Mouse (Mus musculus) T-cell, adult 2 months (primary cell): ENCODE results near the gene Tmem8b.

Experiments used
- DNase-seq: peaks from one replicate; pipeline ENCODE4 v3.0.0; 2022; ENCODE audit warnings: low spot score

Gene Tmem8b

DNA sequence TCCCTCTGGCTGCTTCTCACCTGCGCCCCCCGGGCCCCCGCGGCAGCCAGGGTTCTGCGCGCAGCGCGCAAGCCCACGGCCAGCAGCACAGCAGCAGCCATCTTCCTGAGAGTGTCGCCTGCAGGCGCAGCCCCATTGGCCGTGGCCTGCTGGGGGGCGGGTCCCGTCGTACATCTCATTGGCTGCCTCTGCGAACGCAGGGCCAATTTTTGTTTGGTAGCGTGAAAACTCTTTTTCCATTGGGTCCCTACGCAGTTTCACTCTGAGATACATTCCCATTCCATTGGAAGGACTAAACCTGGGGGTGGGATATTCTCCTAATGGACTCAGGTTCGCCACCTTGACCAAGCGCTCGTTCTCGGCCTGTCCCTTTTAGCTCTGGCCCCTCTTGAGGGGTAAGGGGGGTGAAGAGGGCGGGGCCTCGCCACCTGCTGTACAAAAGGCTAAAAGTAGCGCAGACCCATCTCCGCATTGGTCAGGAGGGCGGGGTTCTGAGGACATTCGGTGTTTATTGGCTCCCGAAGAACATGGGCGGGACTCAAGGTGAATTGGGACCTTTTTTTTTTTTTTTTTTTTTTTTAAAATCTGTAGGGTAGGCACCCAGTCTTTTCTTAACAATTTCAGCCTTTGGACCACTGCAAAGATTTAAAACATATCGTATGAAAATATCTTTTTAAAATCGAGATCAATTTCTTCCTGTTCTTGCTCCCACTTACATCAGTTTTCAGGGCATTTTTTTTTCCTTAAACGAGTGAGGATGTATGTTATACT is 12.2 kb upstream of the Tmem8b start, which contains the start of gene Hint2:
TSS of gene Hint2 (minus strand) at position 128 of the 771 bp plus-strand sequence.
- DNase-seq: peak; percentile 94

DNA sequence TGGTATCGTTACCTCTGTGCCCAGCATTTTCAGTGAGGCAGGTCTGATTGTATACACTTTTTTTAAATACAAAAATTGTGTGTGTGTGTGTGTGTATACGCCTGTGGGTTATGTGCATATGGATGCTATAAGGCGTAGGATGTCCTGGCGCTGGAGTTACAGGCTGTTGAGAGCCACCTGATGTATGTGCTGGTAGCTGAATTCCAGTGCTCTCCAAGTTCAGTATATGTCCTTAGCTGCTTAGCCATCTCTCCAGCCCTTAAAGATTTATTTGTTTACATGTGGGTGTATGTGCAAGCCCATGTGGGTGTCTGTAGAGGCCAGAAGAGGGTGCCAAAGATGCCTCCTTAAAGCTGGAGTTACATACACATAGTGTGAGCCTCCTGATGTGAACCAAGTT is 11.6 kb upstream of the Tmem8b start:
- DNase-seq: no peak

GRCm38 (mm10) chr4:43666412-43666811 is 2.4 kb upstream of the Tmem8b start:
- DNase-seq: no peak

GRCm38 (mm10) chr4:43669428-43669794 is 640 bp downstream of the Tmem8b start:
- DNase-seq: peak; percentile 8

GRCm38 (mm10) chr4:43672070-43672469 is 3.3 kb downstream of the Tmem8b start:
- DNase-seq: peak; percentile 67

DNA sequence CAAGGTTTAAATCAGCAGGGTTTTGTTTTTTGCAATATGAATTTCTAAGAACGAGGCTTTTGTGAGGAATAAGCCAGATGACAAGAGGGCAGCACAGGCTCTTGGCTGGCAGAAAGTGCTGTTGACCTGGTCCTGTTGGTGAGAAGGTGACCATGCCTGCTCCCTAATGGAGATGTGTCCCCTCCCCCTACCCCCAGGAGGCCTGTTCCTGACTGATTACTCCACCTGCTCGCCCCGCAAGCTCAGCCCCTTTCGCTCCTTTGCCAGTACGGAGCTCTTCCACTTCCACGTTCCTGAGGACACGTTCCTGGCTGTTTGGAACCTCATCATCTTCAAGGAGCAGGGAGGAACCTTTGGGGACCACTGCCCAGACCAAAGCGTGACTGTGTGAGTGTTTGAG is 4.9 kb downstream of the Tmem8b start:
- DNase-seq: no peak

GRCm38 (mm10) chr4:43674974-43675373 is 6.2 kb downstream of the Tmem8b start:
- no peak for DNase-seq

DNA sequence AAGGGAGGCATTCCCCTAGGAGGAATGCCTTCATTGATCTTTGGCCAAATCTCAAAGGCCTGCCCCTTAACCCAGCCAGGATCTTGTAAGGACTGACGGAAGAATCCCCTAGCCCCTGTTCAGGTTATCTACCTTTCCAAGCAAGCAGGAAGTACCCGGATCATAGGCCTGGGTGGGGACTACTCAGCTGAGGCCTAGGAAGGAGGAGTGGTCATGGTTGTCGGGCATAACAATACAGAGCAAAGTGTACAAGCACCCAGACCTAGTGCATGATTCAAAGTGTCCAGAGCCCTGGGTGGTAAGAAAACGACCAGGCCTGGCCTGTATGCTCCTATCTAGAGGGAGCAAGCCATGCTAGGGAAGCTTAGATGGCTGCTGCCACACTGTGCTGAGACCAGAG is 6.8 kb downstream of the Tmem8b start:
- no peak for DNase-seq

DNA sequence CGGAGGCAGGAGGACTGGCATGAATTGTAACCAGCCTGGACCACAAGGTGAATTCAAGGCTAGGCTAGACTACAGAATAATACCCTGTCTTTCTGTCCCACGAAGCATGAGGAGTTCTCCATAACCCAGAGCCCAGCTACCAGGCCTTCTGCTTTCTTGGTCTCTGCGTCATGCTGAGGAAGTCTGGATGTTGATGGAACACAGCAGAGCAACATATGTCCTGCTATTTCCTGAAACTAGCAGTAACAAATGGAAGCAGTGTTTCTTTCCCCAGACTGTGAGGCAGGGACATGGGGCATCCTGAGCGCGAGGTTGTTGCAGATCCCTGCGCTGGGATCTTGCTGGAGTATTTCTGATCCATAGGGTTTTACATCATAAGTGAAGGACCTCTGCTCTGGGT is 9.8 kb downstream of the Tmem8b start:
- DNase-seq: no peak

- no peak for DNase-seq
Observed at GRCm38 (mm10) chr4:43679416-43680043, 10.8 kb downstream of the Tmem8b start.

- no peak for DNase-seq
Observed at GRCm38 (mm10) chr4:43690021-43690420, 21.2 kb downstream of the Tmem8b start.

DNA sequence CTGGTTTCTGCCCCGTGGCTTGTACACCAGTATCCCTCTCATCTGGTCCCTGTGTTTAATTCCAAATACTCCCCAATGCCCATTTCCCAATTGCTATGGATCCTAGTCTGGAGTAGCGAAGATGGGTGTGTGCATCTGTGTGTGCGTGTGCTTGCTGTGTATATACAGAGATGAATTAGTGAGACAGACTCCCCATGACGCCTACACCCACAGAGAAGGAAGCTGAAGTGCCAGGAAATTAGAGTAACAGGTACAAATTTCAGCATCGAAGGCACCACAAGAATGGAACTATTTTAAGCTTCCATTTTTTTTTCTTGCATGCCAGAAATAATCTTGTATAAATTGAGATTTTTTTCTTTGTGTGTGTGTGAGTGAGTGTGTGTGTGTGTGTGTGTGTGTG is 22.3 kb downstream of the Tmem8b start:
- DNase-seq: no peak

- no peak for DNase-seq
Observed at GRCm38 (mm10) chr4:43693806-43694241, 25.1 kb downstream of the Tmem8b start.

- no peak for DNase-seq
Observed at GRCm38 (mm10) chr4:43694439-43695248, 25.9 kb downstream of the Tmem8b start.

- DNase-seq: no peak
Observed at GRCm38 (mm10) chr4:43695249-43695671, 26.5 kb downstream of the Tmem8b start.

- DNase-seq: no peak
Observed at GRCm38 (mm10) chr4:43696561-43696960, 27.8 kb downstream of the Tmem8b start.

DNA sequence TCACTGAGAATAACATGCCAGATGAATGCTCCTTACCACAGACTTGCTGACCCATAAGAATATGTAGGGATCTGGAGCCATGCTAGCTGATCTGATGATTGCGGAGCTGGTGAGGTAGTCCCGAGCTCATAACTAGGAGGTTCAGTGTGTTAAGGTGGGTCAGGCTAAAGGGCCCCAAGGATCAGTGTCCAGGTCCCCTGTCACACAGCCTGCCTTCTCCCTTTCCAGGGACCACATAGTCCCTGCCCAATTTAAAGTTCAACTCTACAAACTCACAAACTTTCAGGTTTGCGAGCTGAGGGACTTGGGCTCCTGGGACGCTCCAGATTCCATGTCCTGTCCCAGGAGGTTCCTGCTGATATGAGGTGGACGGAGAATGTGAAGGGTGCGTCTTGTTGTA is 31.9 kb downstream of the Tmem8b start, which contains the start of gene Olfr70:
TSS of gene Olfr70 (minus strand) at position 101 of the 400 bp plus-strand sequence.
- DNase-seq: no peak

- DNase-seq: no peak
Observed at GRCm38 (mm10) chr4:43703439-43703838, 34.7 kb downstream of the Tmem8b start.

- DNase-seq: no peak
Observed at GRCm38 (mm10) chr4:43703851-43704250, 35.1 kb downstream of the Tmem8b start.

- no peak for DNase-seq
Observed at GRCm38 (mm10) chr4:43705991-43706390, 37.2 kb downstream of the Tmem8b start.

- DNase-seq: no peak
Observed at GRCm38 (mm10) chr4:43709869-43710268, 41.1 kb downstream of the Tmem8b start, which contains the start of gene Olfr71. TSS of gene Olfr71 (minus strand) at chr4:43710255.

DNA sequence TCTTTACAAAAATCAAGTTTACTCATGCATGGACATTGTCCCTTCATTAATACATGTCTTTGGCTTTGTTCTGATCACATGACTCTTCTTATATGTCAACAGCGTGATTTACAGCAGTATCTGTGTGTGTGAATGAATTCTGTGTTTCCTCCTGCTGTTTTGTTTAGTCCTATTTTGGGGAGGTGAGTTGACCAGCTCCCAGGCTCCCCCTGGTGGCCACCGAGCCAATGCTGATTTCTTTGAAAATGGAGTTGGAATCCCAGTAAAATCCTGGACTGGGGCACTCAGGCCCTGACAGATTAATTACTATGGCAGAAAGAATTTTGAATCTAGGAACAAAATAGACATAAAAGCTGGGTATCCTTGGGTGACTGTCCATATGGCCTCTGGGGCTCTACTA is 43.0 kb downstream of the Tmem8b start:
- DNase-seq: peak; percentile 61
